Mouse (Mus musculus) CH12.LX (cell line): ENCODE measurements around the gene Dnaaf1. TPM values are rescaled to one million over a fixed set of nuclear protein-coding genes. Genes with fewer than 3 reads are reported as not detected.

Experiments
- DNase-seq: peaks from one replicate; pipeline ENCODE4 v3.0.0-alpha.2; 2013; ENCODE audit errors: extremely low read depth
- H3K27ac ChIP-seq: 2 replicates; pipeline ENCODE4 v1.5.1; 2012; ENCODE audit warnings: low read depth, mild to moderate bottlenecking, control low read depth, moderate library complexity; ENCODE audit not compliant: insufficient read depth
- H3K27me3 ChIP-seq: replicated peaks from 2 replicates; pipeline ENCODE3; 2012; ENCODE audit warnings: inconsistent platforms
- H3K36me3 ChIP-seq, 2 experiments: replicated peaks in 1 of 2; 2 replicates each; pipeline versions ENCODE3 to v1.6.1; 2012; ENCODE audit warnings: inconsistent platforms in 1 of 2, low read length in 1 of 2, mild to moderate bottlenecking in 1 of 2, mixed read lengths in 1 of 2, moderate library complexity in 1 of 2; ENCODE audit not compliant: control insufficient read depth in 1 of 2, insufficient read depth in 1 of 2
- H3K4me1 ChIP-seq, 2 experiments: 2 replicates each; pipeline ENCODE4 v1.6.1; 2012; ENCODE audit warnings: inconsistent platforms in 1 of 2, moderate library complexity in 1 of 2; ENCODE audit not compliant: insufficient read depth in 2 of 2, control insufficient read depth in 1 of 2
- H3K4me2 ChIP-seq: 2 replicates; pipeline ENCODE4 v1.6.1; 2012; ENCODE audit warnings: low read depth, mild to moderate bottlenecking, control low read depth; ENCODE audit not compliant: poor library complexity, insufficient read depth, severe bottlenecking
- H3K4me3 ChIP-seq, 3 experiments: fragments of 150-350 bp in 1 of 3; sonication (generic) in 1 of 3; replicated peaks in 1 of 3; 2 replicates each; pipeline versions ENCODE3 to v1.5.1; 2011 to 2012; ENCODE audit warnings: low read depth in 2 of 3, low read length in 2 of 3, mild to moderate bottlenecking in 2 of 3, moderate library complexity in 2 of 3, control low read depth in 1 of 3, improper control_type of control experiment in 1 of 3, inconsistent platforms in 1 of 3, mixed read lengths in 1 of 3; ENCODE audit not compliant: poor library complexity in 1 of 3
- H3K79me2 ChIP-seq: replicated peaks from 2 replicates; pipeline ENCODE4 v1.6.1; 2012; ENCODE audit warnings: mild to moderate bottlenecking, moderate library complexity; ENCODE audit not compliant: control insufficient read depth, poor library complexity, insufficient read depth, severe bottlenecking; ENCODE audit errors: extremely low read depth
- H3K9ac ChIP-seq: 2 replicates; pipeline ENCODE4 v1.6.1; 2012; ENCODE audit warnings: low read depth, mild to moderate bottlenecking, control low read depth, moderate library complexity; ENCODE audit not compliant: insufficient read depth
- H3K9me3 ChIP-seq: replicated peaks from 2 replicates; pipeline ENCODE3; 2012; ENCODE audit warnings: low read length, inconsistent platforms, mixed read lengths
- BHLHE40 ChIP-seq: IDR thresholded peaks from 2 replicates; pipeline ENCODE4 v1.6.1; 2011; ENCODE audit warnings: mild to moderate bottlenecking, low read depth, low read length, improper control_type of control experiment
- CTCF ChIP-seq, 2 experiments: IDR thresholded peaks in 1 of 2; conservative IDR thresholded peaks in 1 of 2; 2 replicates each; pipeline ENCODE4 v1.5.1; 2011 to 2012; ENCODE audit warnings: low read depth in 2 of 2, low read length in 2 of 2, improper control_type of control experiment in 1 of 2, inconsistent platforms in 1 of 2, mild to moderate bottlenecking in 1 of 2, moderate library complexity in 1 of 2
- ELF1 ChIP-seq: IDR thresholded peaks from 2 replicates; pipeline ENCODE4 v1.6.1; 2014; ENCODE audit warnings: low read depth, mild to moderate bottlenecking, inconsistent platforms, low read length, improper control_type of control experiment
- ETS1 ChIP-seq: conservative IDR thresholded peaks from 2 replicates; pipeline ENCODE4 v1.6.1; 2012; ENCODE audit warnings: low read depth, mild to moderate bottlenecking, inconsistent platforms, low read length, improper control_type of control experiment, moderate library complexity
- GABPA ChIP-seq: IDR thresholded peaks from 2 replicates; pipeline ENCODE4 v1.6.1; 2012; ENCODE audit warnings: low read depth, low read length, improper control_type of control experiment, inconsistent platforms; ENCODE audit not compliant: insufficient replicate concordance
- HCFC1 ChIP-seq: IDR thresholded peaks from 2 replicates; pipeline ENCODE4 v1.6.1; 2012; ENCODE audit warnings: low read depth, mild to moderate bottlenecking, inconsistent platforms, low read length, improper control_type of control experiment
- MAFK ChIP-seq: IDR thresholded peaks from 2 replicates; pipeline ENCODE4 v1.6.1; 2011; ENCODE audit warnings: low read length, improper control_type of control experiment; ENCODE audit not compliant: insufficient replicate concordance
- MAX ChIP-seq: IDR thresholded peaks from 2 replicates; pipeline ENCODE4 v1.6.1; 2011; ENCODE audit warnings: low read length, improper control_type of control experiment
- MAZ ChIP-seq: IDR thresholded peaks from 2 replicates; pipeline ENCODE4 v1.6.1; 2012; ENCODE audit warnings: low read depth, mild to moderate bottlenecking, inconsistent platforms, low read length, improper control_type of control experiment, moderate library complexity
- MYC ChIP-seq: IDR thresholded peaks from 2 replicates; pipeline ENCODE4 v1.6.1; 2011; ENCODE audit warnings: low read depth, mild to moderate bottlenecking, improper control_type of control experiment, low read length
- NELFE ChIP-seq: IDR thresholded peaks from 2 replicates; pipeline ENCODE4 v1.6.1; 2011; ENCODE audit warnings: low read depth, low read length, improper control_type of control experiment
- NRF1 ChIP-seq: IDR thresholded peaks from 2 replicates; pipeline ENCODE4 v1.6.1; 2014; ENCODE audit warnings: low read depth, mild to moderate bottlenecking, inconsistent platforms, low read length, improper control_type of control experiment, moderate library complexity
- PAX5 ChIP-seq: IDR thresholded peaks from 2 replicates; pipeline ENCODE4 v1.6.1; 2012; ENCODE audit warnings: low read length, inconsistent platforms, mixed read lengths
- POLR2A ChIP-seq: IDR thresholded peaks from 2 replicates; pipeline ENCODE4 v1.6.1; 2011; ENCODE audit warnings: low read depth, mild to moderate bottlenecking, improper control_type of control experiment, low read length
- POLR2AphosphoS2 ChIP-seq: IDR thresholded peaks from 2 replicates; pipeline ENCODE4 v1.6.1; 2011; ENCODE audit warnings: low read depth, low read length, improper control_type of control experiment
- SMC3 ChIP-seq: IDR thresholded peaks from 2 replicates; pipeline ENCODE4 v1.6.1; 2011; ENCODE audit warnings: low read depth, low read length, improper control_type of control experiment
- TCF12 ChIP-seq: IDR thresholded peaks from 2 replicates; pipeline ENCODE4 v1.6.1; 2014; ENCODE audit warnings: low read depth, mild to moderate bottlenecking, inconsistent platforms, low read length, improper control_type of control experiment
- UBTF ChIP-seq: IDR thresholded peaks from 2 replicates; pipeline ENCODE4 v1.6.1; 2012; ENCODE audit warnings: low read depth, mild to moderate bottlenecking, inconsistent platforms, low read length, improper control_type of control experiment, moderate library complexity
- USF1 ChIP-seq: IDR thresholded peaks from 2 replicates; pipeline ENCODE4 v1.6.1; 2014; ENCODE audit warnings: low read depth, mild to moderate bottlenecking, inconsistent platforms, low read length, improper control_type of control experiment
- USF2 ChIP-seq: conservative IDR thresholded peaks from 2 replicates; pipeline ENCODE4 v1.6.1; 2011; ENCODE audit warnings: low read depth, low read length, improper control_type of control experiment
- ZC3H11A ChIP-seq: IDR thresholded peaks from 2 replicates; pipeline ENCODE4 v1.6.1; 2012; ENCODE audit warnings: low read depth, mild to moderate bottlenecking, inconsistent platforms, low read length, improper control_type of control experiment
- ZKSCAN1 ChIP-seq: IDR thresholded peaks from 2 replicates; pipeline ENCODE4 v1.6.1; 2012; ENCODE audit warnings: low read depth, inconsistent platforms, low read length, improper control_type of control experiment, borderline replicate concordance
- ZNF384 ChIP-seq: IDR thresholded peaks from 2 replicates; pipeline ENCODE4 v1.6.1; 2012; ENCODE audit warnings: low read depth, low read length, improper control_type of control experiment, inconsistent platforms
- dilution Hi-C: fragments of 300-500 bp; cut with MboI; formaldehyde crosslinking; loops from 2 replicates; pipeline ENCODE4 v1.14.3; 2020; ENCODE audit warnings: low sequenced_read_pairs; ENCODE audit not compliant: extremely low pct_unique_long_range_greater_than_20kb, extremely low pct_ligation_motif_present
- in situ Hi-C: fragments of 300-500 bp; cut with MboI; formaldehyde crosslinking; loops from 3 replicates; pipeline ENCODE4 v1.14.3; 2019; ENCODE audit warnings: low sequenced_read_pairs, low pct_ligation_motif_present, low pct_unique_long_range_greater_than_20kb, mixed read lengths
- polyA plus RNA-seq: library from polyadenylated mRNA; unstranded; fragments of >175 nt; gene quantifications from 2 replicates; pipeline ENCODE4 v1.2.1, GENCODE M21; 2012; ENCODE audit warnings: low read depth; ENCODE audit not compliant: insufficient read length
- total RNA-seq, 2 experiments: library from RNA; depleted of rRNA; stranded (reverse); fragments of 300-350 nt in 1 of 2; fragments of >200 nt in 1 of 2; gene quantifications; 2 replicates each; pipeline ENCODE4 v1.2.3; 2012 to 2014

Gene Dnaaf1
- total and polyA plus RNA-seq, 3 experiments, result 0.25 TPM; not detected in 2

GRCm38 (mm10) chr8:119568951-119569350 lies 6.1 kb upstream of the Dnaaf1 start:
- in situ Hi-C loops (no loop called here), dilution Hi-C loops (no loop called here)
- no peaks in the 10 kb centered on the region for H3K79me2 ChIP-seq
- TF ChIP-seq GABPA, result no peak
- TF ChIP-seq ELF1, result no peak
- TF ChIP-seq ZKSCAN1, result no peak
- TF ChIP-seq HCFC1, result no peak
- no peak for TF ChIP-seq MAX
- TF ChIP-seq USF2, result no peak
- TF ChIP-seq UBTF, result no peak
- no peak for TF ChIP-seq NELFE
- no peak for TF ChIP-seq USF1
- no peak for TF ChIP-seq MAZ
- TF ChIP-seq PAX5, result no peak
- TF ChIP-seq MYC, result no peak
- no peak for TF ChIP-seq BHLHE40
- no peak for TF ChIP-seq CTCF (conservative IDR thresholded peaks at IDR 0.05 in 1 of 2, IDR thresholded peaks at IDR 0.05 in 1 of 2; ENCODE audit: low read depth in 2 of 2, low read length in 2 of 2)
- no peak for TF ChIP-seq MAFK
- no peak for TF ChIP-seq TCF12
- no peak for TF ChIP-seq NRF1
- no peak for TF ChIP-seq POLR2AphosphoS2
- no peak for TF ChIP-seq POLR2A
- no peak overlapping the region for H3K4me3 ChIP-seq
- peaks cover 17 to 34% of the 10 kb centered on the region in 2 experiments for H3K36me3 ChIP-seq
- H3K27ac ChIP-seq, result no peak overlapping the region
- H3K9ac ChIP-seq, result no peak overlapping the region
- no peak for DNase-seq
- peaks cover 3 to 19% of the 10 kb centered on the region in 2 experiments; a peak in 3 of 4 replicates for H3K4me1 ChIP-seq
- H3K9me3 ChIP-seq, result no peaks in the 10 kb centered on the region
- H3K27me3 ChIP-seq, result peaks cover 7% of the 10 kb centered on the region
- no peak overlapping the region for H3K4me2 ChIP-seq

GRCm38 (mm10) chr8:119569881-119570280 lies 5.2 kb upstream of the Dnaaf1 start:
- peaks cover 10 to 26% of the 10 kb centered on the region in 2 experiments for H3K36me3 ChIP-seq
- DNase-seq, result no peak
- H3K9ac ChIP-seq, result no peak overlapping the region
- H3K9me3 ChIP-seq, result no peaks in the 10 kb centered on the region
- dilution Hi-C loops, result no loop called here
- H3K4me3 ChIP-seq, result no peak overlapping the region
- H3K4me2 ChIP-seq, result no peak overlapping the region
- H3K4me1 ChIP-seq, result peaks cover 3 to 22% of the 10 kb centered on the region in 2 experiments; a peak in 3 of 4 replicates
- H3K27ac ChIP-seq, result no peak overlapping the region
- TF ChIP-seq MAX (no peak), SMC3 (no peak), ETS1 (no peak), HCFC1 (no peak), ZNF384 (no peak), ZC3H11A (no peak), CTCF (conservative IDR thresholded peaks at IDR 0.05 in 1 of 2, IDR thresholded peaks at IDR 0.05 in 1 of 2; ENCODE audit: low read depth in 2 of 2, low read length in 2 of 2) (no peak)
- H3K27me3 ChIP-seq, result peaks cover 13% of the 10 kb centered on the region
- no peaks in the 10 kb centered on the region for H3K79me2 ChIP-seq
- in situ Hi-C loops, result no loop called here
